In genomic region chr5:135877831-135878231, GRCm38 (mm10) we compare ENCODE assay signal across 7 mouse cellular contexts. TPM values are rescaled to one million over a fixed set of nuclear protein-coding genes. Genes with fewer than 3 reads are reported as not detected.
DNase-seq lines count a peak whose midpoint lies in the region; ATAC-seq and TF ChIP-seq lines count a peak whose summit lies in the region.

No protein-coding gene starts in this region.

- H3K9me3 ChIP-seq in ES-Bruce4 (replicated peaks; ENCODE audit: control insufficient read depth, insufficient read depth, low read length, poor library complexity, severe bottlenecking) = no peaks in the 10 kb centered on the region
- H3K9me3 ChIP-seq in embryonic facial prominence, embryonic 13.5 days = no peaks in the 10 kb centered on the region
- H3K9me3 ChIP-seq in heart, embryonic 15.5 days (replicated peaks) = no peaks in the 10 kb centered on the region
- H3K9me3 ChIP-seq in kidney, postnatal 0 days (replicated peaks; ENCODE audit: low read length) = no peaks in the 10 kb centered on the region

- under 1% methylated on average over 16 of the region's 16 CpGs for WGBS in embryonic facial prominence, embryonic 13.5 days
- 1% methylated on average over 16 of the region's 16 CpGs for WGBS in heart, embryonic 15.5 days
- under 1% methylated on average over 16 of the region's 16 CpGs for WGBS in kidney, postnatal 0 days
- under 1% methylated on average over 16 of the region's 16 CpGs for WGBS in small intestine, adult 2 months

- peak overlapping the region; percentile 62 for H3K4me2 ChIP-seq in embryonic facial prominence, embryonic 13.5 days
- peak overlapping the region; percentile 75 for H3K4me2 ChIP-seq in heart, embryonic 15.5 days
- peak overlapping the region; percentile 73 for H3K4me2 ChIP-seq in kidney, postnatal 0 days (ENCODE audit: low read length)

- no peaks in the 10 kb centered on the region for H3K36me3 ChIP-seq in ES-Bruce4 (ENCODE audit: control insufficient read depth, insufficient read depth, low read length, poor library complexity, severe bottlenecking)
- H3K36me3 ChIP-seq in embryonic facial prominence, embryonic 13.5 days = no peaks in the 10 kb centered on the region
- no peaks in the 10 kb centered on the region for H3K36me3 ChIP-seq in heart, embryonic 15.5 days
- no peaks in the 10 kb centered on the region for H3K36me3 ChIP-seq in kidney, postnatal 0 days (ENCODE audit: insufficient read depth, low read length)
- H3K36me3 ChIP-seq in small intestine, adult 2 months (ENCODE audit: control insufficient read depth, insufficient read depth, low read length) = no peaks in the 10 kb centered on the region

- no peak for ATAC-seq in embryonic facial prominence, embryonic 13.5 days (ENCODE audit: insufficient number of reproducible peaks, insufficient read depth, low FRiP score, low TSS enrichment, low read depth)
- no peak for ATAC-seq in heart, embryonic 15.5 days (replicated peaks; ENCODE audit: insufficient number of reproducible peaks, insufficient read depth, low FRiP score, low read depth)
- peak; percentile 33 for ATAC-seq in kidney, postnatal 0 days (replicated peaks; ENCODE audit: low FRiP score, low read depth)

- TF ChIP-seq POLR2A in ES-Bruce4 (IDR thresholded peaks at IDR 0.05; ENCODE audit: insufficient read depth, low read length) = no peak
- TF ChIP-seq POLR2A in small intestine, adult 2 months (IDR thresholded peaks at IDR 0.05; ENCODE audit: low read depth, low read length) = no peak

- TF ChIP-seq CTCF in ES-Bruce4 (IDR thresholded peaks at IDR 0.05; ENCODE audit: low read depth, low read length) = peak; percentile 74
- peak; percentile 73 for TF ChIP-seq CTCF in kidney, postnatal 0 days (IDR thresholded peaks at IDR 0.05; ENCODE audit: low read depth)
- peak; percentile 73; the same call in 1 of the 2 replicates for TF ChIP-seq CTCF in small intestine, adult 2 months (IDR thresholded peaks at IDR 0.05; ENCODE audit: extremely low read depth, insufficient read length, insufficient replicate concordance, low read depth, low read length)

- 0 out of 2 replicates have a peak, but pooled peaks have one; percentile 33 for TF ChIP-seq EP300 in ES-Bruce4 (IDR thresholded peaks at IDR 0.05; ENCODE audit: insufficient read depth, low read depth, low read length)

- H3K9ac ChIP-seq in ES-Bruce4 (ENCODE audit: low read depth, poor library complexity, severe bottlenecking) = peak overlapping the region; percentile 27; the same call in 1 of the 2 replicates
- peak overlapping the region; percentile 37 for H3K9ac ChIP-seq in embryonic facial prominence, embryonic 13.5 days
- peak overlapping the region; percentile 40 for H3K9ac ChIP-seq in heart, embryonic 15.5 days
- peak overlapping the region; percentile 49 for H3K9ac ChIP-seq in kidney, postnatal 0 days (ENCODE audit: low read depth, low read length)

- H3K27me3 ChIP-seq in ES-Bruce4 (ENCODE audit: control insufficient read depth, insufficient read depth, low read length, poor library complexity, severe bottlenecking) = no peaks in the 10 kb centered on the region
- H3K27me3 ChIP-seq in embryonic facial prominence, embryonic 13.5 days = peaks cover 19% of the 10 kb centered on the region
- peaks cover 7% of the 10 kb centered on the region; the same call in 1 of the 2 replicates for H3K27me3 ChIP-seq in heart, embryonic 15.5 days
- no peaks in the 10 kb centered on the region for H3K27me3 ChIP-seq in kidney, postnatal 0 days (ENCODE audit: insufficient read depth, low read length)
- peaks cover 8% of the 10 kb centered on the region; the same call in 1 of the 2 replicates for H3K27me3 ChIP-seq in small intestine, adult 2 months (ENCODE audit: control insufficient read depth, insufficient read depth, low read length)

- peak overlapping the region; percentile 43 for H3K4me3 ChIP-seq in ES-Bruce4 (ENCODE audit: low read depth, low read length)
- peak overlapping the region; percentile 41 for H3K4me3 ChIP-seq in embryonic facial prominence, embryonic 13.5 days
- peak overlapping the region; percentile 54 for H3K4me3 ChIP-seq in heart, embryonic 15.5 days
- peak overlapping the region; percentile 37 for H3K4me3 ChIP-seq in kidney, postnatal 0 days (replicated peaks; ENCODE audit: low read depth, low read length)
- H3K4me3 ChIP-seq in small intestine, adult 2 months (ENCODE audit: low read depth, low read length) = peak overlapping the region; percentile 54

- peak; percentile 89 for DNase-seq in ZHBTc4 (ENCODE audit: low read depth, low spot score)
- peak; percentile 91 for DNase-seq in kidney, postnatal 0 days (ENCODE audit: low spot score)
- peak; percentile 55 to 63 for DNase-seq in lung, postnatal 4 days

- no peak overlapping the region for H3K27ac ChIP-seq in ES-Bruce4 (ENCODE audit: insufficient read depth, low read length)
- H3K27ac ChIP-seq in embryonic facial prominence, embryonic 13.5 days = no peak overlapping the region; the same call in 1 of the 2 replicates
- peak overlapping the region; percentile 46 for H3K27ac ChIP-seq in heart, embryonic 15.5 days
- peak overlapping the region; percentile 42; the same call in 1 of the 2 replicates for H3K27ac ChIP-seq in kidney, postnatal 0 days
- no peak overlapping the region for H3K27ac ChIP-seq in small intestine, adult 2 months (ENCODE audit: insufficient read depth, low read depth, low read length)

- H3K4me1 ChIP-seq in ES-Bruce4 (ENCODE audit: control insufficient read depth, insufficient read depth, low read length) = no peaks in the 10 kb centered on the region
- peaks cover 19% of the 10 kb centered on the region for H3K4me1 ChIP-seq in embryonic facial prominence, embryonic 13.5 days
- peaks cover 33% of the 10 kb centered on the region for H3K4me1 ChIP-seq in heart, embryonic 15.5 days (replicated peaks)
- H3K4me1 ChIP-seq in kidney, postnatal 0 days (replicated peaks; ENCODE audit: insufficient read depth, low read length) = 0 out of 2 replicates have a peak, but pooled peaks cover 8% of the 10 kb centered on the region
- peaks cover 9% of the 10 kb centered on the region for H3K4me1 ChIP-seq in small intestine, adult 2 months (ENCODE audit: control insufficient read depth, insufficient read depth, insufficient read length, low read length)

RNA-seq across cellular contexts. Expression of gene Hspb1, which starts 9.9 kb away (rescaled TPM):
- 426 and 500 TPM in 2 replicates for polyA plus RNA-seq in ES-Bruce4 (2011; ENCODE audit: insufficient read depth, insufficient read length, low read depth, missing spikeins)
- polyA plus RNA-seq in embryonic facial prominence, embryonic 13.5 days (2015; fragmentation: Nextera tagmentation; extraction: Ambion mirVana) = 107 and 149 TPM in 2 replicates
- polyA plus RNA-seq in heart, embryonic 15.5 days (2015; fragmentation: Nextera tagmentation; extraction: Ambion mirVana) = 743 and 952 TPM in 2 replicates
- 99.9 and 113 TPM in 2 replicates for polyA plus RNA-seq in kidney, postnatal 0 days (2015; fragmentation: Nextera tagmentation; extraction: Ambion mirVana)
- 91.6 and 121 TPM in 2 replicates for polyA plus RNA-seq in small intestine, adult 2 months (2012; rRNA removed)

RNA-seq across cellular contexts. Expression of gene Ywhag, which starts 56.6 kb away (rescaled TPM):
- 372 TPM in 2 replicates for polyA plus RNA-seq in ES-Bruce4 (2011; ENCODE audit: insufficient read depth, insufficient read length, low read depth, missing spikeins)
- 164 and 178 TPM in 2 replicates for polyA plus RNA-seq in embryonic facial prominence, embryonic 13.5 days (2015; fragmentation: Nextera tagmentation; extraction: Ambion mirVana)
- 150 and 166 TPM in 2 replicates for polyA plus RNA-seq in heart, embryonic 15.5 days (2015; fragmentation: Nextera tagmentation; extraction: Ambion mirVana)
- polyA plus RNA-seq in kidney, postnatal 0 days (2015; fragmentation: Nextera tagmentation; extraction: Ambion mirVana) = 89.4 and 105 TPM in 2 replicates
- polyA plus RNA-seq in small intestine, adult 2 months (2012; rRNA removed) = 21.2 and 27.3 TPM in 2 replicates

Comparison
In these comparisons a context has a peak if more than half of its experiments do, and no peak if none do; other contexts are left out.
1. H3K27ac ChIP-seq: peak in heart, embryonic 15.5 days (single experiment) and kidney, postnatal 0 days (single experiment); none in ES-Bruce4 (single experiment), embryonic facial prominence, embryonic 13.5 days (single experiment) and small intestine, adult 2 months (single experiment).
2. Peak in every context shown above with its lines, with median percentiles within 50 percentile points of each other: H3K4me3 ChIP-seq, H3K9ac ChIP-seq, CTCF ChIP-seq, DNase-seq and H3K4me2 ChIP-seq.